Mouse (Mus musculus): ENCODE measurements around the gene Adarb2. TPM values are rescaled to one million over a fixed set of nuclear protein-coding genes. Genes with fewer than 3 reads are reported as not detected.

The Adarb2 gene
- total RNA-seq, 1 experiment from 2014 or later, result not detected

GRCm38 (mm10) chr13:8352952-8353351 is 150.3 kb downstream of the Adarb2 start:
- ATAC-seq (replicated peaks; ENCODE audit: insufficient number of reproducible peaks, low FRiP score, low TSS enrichment, poor library complexity, severe bottlenecking), result no peak

GRCm38 (mm10) chr13:8365523-8365922 is 162.9 kb downstream of the Adarb2 start:
- ATAC-seq (replicated peaks; ENCODE audit: insufficient number of reproducible peaks, low FRiP score, low TSS enrichment, poor library complexity, severe bottlenecking), result no peak

GRCm38 (mm10) chr13:8366087-8366486 is 163.4 kb downstream of the Adarb2 start:
- ATAC-seq (replicated peaks; ENCODE audit: insufficient number of reproducible peaks, low FRiP score, low TSS enrichment, poor library complexity, severe bottlenecking), result no peak

GRCm38 (mm10) chr13:8369868-8370387 is 167.3 kb downstream of the Adarb2 start:
- ATAC-seq (replicated peaks; ENCODE audit: insufficient number of reproducible peaks, low FRiP score, low TSS enrichment, poor library complexity, severe bottlenecking), result no peak

- no peak for ATAC-seq (replicated peaks; ENCODE audit: insufficient number of reproducible peaks, low FRiP score, low TSS enrichment, poor library complexity, severe bottlenecking)
Observed at GRCm38 (mm10) chr13:8388541-8388940, 185.9 kb downstream of the Adarb2 start.

GRCm38 (mm10) chr13:8400265-8401041 is 197.8 kb downstream of the Adarb2 start:
- no peak for ATAC-seq (replicated peaks; ENCODE audit: insufficient number of reproducible peaks, low FRiP score, low TSS enrichment, poor library complexity, severe bottlenecking)

GRCm38 (mm10) chr13:8402324-8402873 is 199.7 kb downstream of the Adarb2 start:
- ATAC-seq (replicated peaks; ENCODE audit: insufficient number of reproducible peaks, low FRiP score, low TSS enrichment, poor library complexity, severe bottlenecking), result no peak

- no peak for ATAC-seq (replicated peaks; ENCODE audit: insufficient number of reproducible peaks, low FRiP score, low TSS enrichment, poor library complexity, severe bottlenecking)
Observed at GRCm38 (mm10) chr13:8406020-8406419, 203.4 kb downstream of the Adarb2 start.

- no peak for ATAC-seq (replicated peaks; ENCODE audit: insufficient number of reproducible peaks, low FRiP score, low TSS enrichment, poor library complexity, severe bottlenecking)
Observed at GRCm38 (mm10) chr13:8410353-8411318, 208.0 kb downstream of the Adarb2 start.

- no peak for ATAC-seq (replicated peaks; ENCODE audit: insufficient number of reproducible peaks, low FRiP score, low TSS enrichment, poor library complexity, severe bottlenecking)
Observed at GRCm38 (mm10) chr13:8424019-8424719, 221.5 kb downstream of the Adarb2 start.

GRCm38 (mm10) chr13:8439188-8439835 is 236.6 kb downstream of the Adarb2 start:
- ATAC-seq (replicated peaks; ENCODE audit: insufficient number of reproducible peaks, low FRiP score, low TSS enrichment, poor library complexity, severe bottlenecking), result no peak

- no peak for ATAC-seq (replicated peaks; ENCODE audit: insufficient number of reproducible peaks, low FRiP score, low TSS enrichment, poor library complexity, severe bottlenecking)
Observed at GRCm38 (mm10) chr13:8445415-8445814, 242.7 kb downstream of the Adarb2 start.

GRCm38 (mm10) chr13:8448192-8448879 is 245.7 kb downstream of the Adarb2 start:
- ATAC-seq (replicated peaks; ENCODE audit: insufficient number of reproducible peaks, low FRiP score, low TSS enrichment, poor library complexity, severe bottlenecking), result no peak

- ATAC-seq (replicated peaks; ENCODE audit: insufficient number of reproducible peaks, low FRiP score, low TSS enrichment, poor library complexity, severe bottlenecking), result no peak
Observed at GRCm38 (mm10) chr13:8451581-8451980, 248.9 kb downstream of the Adarb2 start.

GRCm38 (mm10) chr13:8456886-8457285 is 254.2 kb downstream of the Adarb2 start:
- no peak for ATAC-seq (replicated peaks; ENCODE audit: insufficient number of reproducible peaks, low FRiP score, low TSS enrichment, poor library complexity, severe bottlenecking)

GRCm38 (mm10) chr13:8457831-8458230 is 255.2 kb downstream of the Adarb2 start:
- ATAC-seq (replicated peaks; ENCODE audit: insufficient number of reproducible peaks, low FRiP score, low TSS enrichment, poor library complexity, severe bottlenecking), result no peak

- no peak for ATAC-seq (replicated peaks; ENCODE audit: insufficient number of reproducible peaks, low FRiP score, low TSS enrichment, poor library complexity, severe bottlenecking)
Observed at GRCm38 (mm10) chr13:8467591-8468366, 265.1 kb downstream of the Adarb2 start.

Measured in monocyte, adult 5-6 weeks (primary cell).